Mouse (Mus musculus) forebrain, embryonic 15.5 days (tissue): ENCODE results near the gene Nfic. TPM values are rescaled to one million over a fixed set of nuclear protein-coding genes. Genes with fewer than 3 reads are reported as not detected.

Source experiments
- ATAC-seq: fragments of 200-750 bp; cut with Nextera tagmentation; replicated peaks from 2 replicates; pipeline ENCODE4 v1.8.0; 2017; ENCODE audit warnings: mild to moderate bottlenecking, moderate TSS enrichment, moderate library complexity
- H3K27ac ChIP-seq: fragments of 300-500 bp; sonication (generic); replicated peaks from 2 replicates; pipeline ENCODE4 v1.5.1; 2015; ENCODE audit warnings: mild to moderate bottlenecking, inconsistent platforms
- H3K27me3 ChIP-seq: fragments of 300-500 bp; sonication (generic); 2 replicates; pipeline ENCODE4 v1.6.1; 2015; ENCODE audit warnings: inconsistent platforms
- H3K36me3 ChIP-seq: fragments of 300-500 bp; sonication (generic); 2 replicates; pipeline ENCODE4 v1.6.1; 2015; ENCODE audit warnings: mild to moderate bottlenecking, inconsistent platforms
- H3K4me1 ChIP-seq: fragments of 300-500 bp; sonication (generic); 2 replicates; pipeline ENCODE4 v1.6.1; 2015; ENCODE audit warnings: inconsistent platforms
- H3K4me2 ChIP-seq: fragments of 300-500 bp; sonication (generic); replicated peaks from 2 replicates; pipeline ENCODE4 v1.6.1; 2015; ENCODE audit warnings: mild to moderate bottlenecking, inconsistent platforms
- H3K4me3 ChIP-seq: fragments of 300-500 bp; sonication (generic); 2 replicates; pipeline ENCODE4 v1.5.1; 2015; ENCODE audit warnings: mild to moderate bottlenecking, inconsistent platforms
- H3K9ac ChIP-seq: fragments of 300-500 bp; sonication (generic); replicated peaks from 2 replicates; pipeline ENCODE4 v1.6.1; 2015; ENCODE audit warnings: mild to moderate bottlenecking, inconsistent platforms
- H3K9me3 ChIP-seq: fragments of 300-500 bp; sonication (generic); 2 replicates; pipeline ENCODE4 v1.6.1; 2016; ENCODE audit warnings: inconsistent platforms
- WGBS: fragments of 180-500 bp; shearing (Covaris S2); methylation state at CpG from one replicate; pipeline ENCODE4 v1.1.7; 2015; ENCODE audit warnings: mixed read lengths; 5-methylcytosine and 5-hydroxymethylcytosine counted together
- microRNA-seq: library from miRNA; unstranded; fragments of <30 nt; microRNA quantifications from one replicate; pipeline ENCODE4, GENCODE M21; 2016
- polyA plus RNA-seq: library from polyadenylated mRNA; unstranded; fragments of >200 nt; fragmentation: Nextera tagmentation; extraction: Ambion mirVana; gene quantifications from 2 replicates; pipeline ENCODE4 v1.2.1, GENCODE M21; 2015

The Nfic gene
- polyA plus RNA-seq, 1 experiment from 2014 or later: 24.2 TPM

DNA sequence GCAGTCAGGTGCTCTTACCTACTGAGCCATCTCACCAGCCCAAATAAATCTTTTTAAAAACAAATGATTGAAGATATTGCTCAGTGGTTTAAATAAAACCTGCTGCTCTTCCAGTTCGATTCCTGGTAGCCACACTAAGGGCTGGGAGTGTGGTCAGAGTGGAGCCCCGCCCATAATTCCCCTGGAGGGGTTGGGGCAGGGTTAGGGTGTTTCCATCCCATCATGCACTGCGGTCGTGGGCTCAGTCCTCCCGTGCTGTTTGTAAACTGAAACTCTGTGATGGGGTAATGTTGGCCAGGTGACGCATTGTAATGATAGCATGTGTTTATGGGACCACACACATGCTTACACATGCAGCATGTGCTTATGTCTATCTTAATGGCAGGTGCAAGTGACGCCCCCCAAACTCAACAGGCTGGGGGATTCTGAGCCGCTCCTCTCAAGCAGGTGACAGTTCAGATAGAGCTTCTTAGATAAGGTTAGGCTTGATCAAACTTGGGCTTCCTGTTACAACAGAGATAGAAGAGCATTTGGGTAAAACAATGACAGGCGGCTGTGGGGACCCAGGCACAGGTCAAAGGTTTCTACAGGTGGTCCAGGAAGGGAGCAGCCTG lies 103.7 kb downstream of the Nfic start:
- Histone ChIP-seq H3K27me3 (no peaks in the 10 kb centered on the region), H3K27ac (no peak overlapping the region), H3K4me1 (peaks cover 18% of the 10 kb centered on the region), H3K9me3 (no peaks in the 10 kb centered on the region), H3K9ac (no peak overlapping the region), H3K4me2 (no peak overlapping the region), H3K4me3 (no peak overlapping the region), H3K36me3 (no peaks in the 10 kb centered on the region)
- ATAC-seq: no peak
- 32% methylated on average over 9 of the region's 9 CpGs for WGBS

DNA sequence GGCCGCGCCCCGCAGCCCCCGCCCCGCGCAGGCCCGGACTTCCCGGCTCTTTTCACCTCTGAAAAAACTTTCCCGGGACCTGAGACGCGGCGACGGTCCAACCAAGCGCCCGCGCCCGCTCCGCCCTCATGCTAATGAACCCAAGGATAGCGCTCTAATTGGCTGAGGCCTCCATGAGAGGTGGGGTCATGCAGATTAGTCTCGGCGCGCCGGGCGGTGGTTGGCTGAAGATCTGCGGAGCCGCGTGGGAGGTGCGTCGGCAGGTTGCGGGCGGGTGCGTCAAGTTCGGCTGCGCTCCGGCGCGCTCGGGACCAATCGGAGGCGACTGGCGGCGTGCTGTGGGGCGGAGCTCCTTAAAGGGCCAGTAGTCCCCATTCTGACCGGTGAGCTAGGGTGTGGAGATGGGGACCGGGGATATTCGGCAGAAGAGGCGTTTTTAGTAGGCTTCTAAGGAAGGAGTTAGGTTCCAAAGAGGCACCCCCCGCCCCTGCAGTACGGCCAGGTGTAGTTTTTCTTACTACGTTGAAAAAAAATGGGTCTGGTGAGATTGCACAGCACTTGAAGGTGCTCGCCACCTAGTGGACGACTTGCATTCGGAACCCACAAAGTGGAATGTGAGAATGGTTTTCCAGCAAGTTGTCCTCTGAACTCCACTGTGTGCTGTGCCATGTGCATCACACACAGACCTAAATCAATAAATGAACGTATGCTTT lies 104.9 kb downstream of the Nfic start, which contains the start of gene Hmg20b:
Gene Hmg20b, minus strand, starts transcription at position 130 of the 713 bp plus-strand sequence.
- WGBS: under 1% methylated on average over 54 of the region's 54 CpGs
- peak; percentile 97 for ATAC-seq
- Histone ChIP-seq H3K4me2 (peak within 1 kb of the TSS; percentile 85), H3K4me1 (peaks cover 21% of the 10 kb centered on the region), H3K9me3 (no peaks in the 10 kb centered on the region), H3K9ac (peak within 1 kb of the TSS; percentile 63), H3K27me3 (peaks cover 6% of the 10 kb centered on the region; the same call in 1 of the 2 replicates), H3K4me3 (peak within 1 kb of the TSS; percentile 74), H3K36me3 (no peaks in the 10 kb centered on the region), H3K27ac (peak within 1 kb of the TSS; percentile 69)

DNA sequence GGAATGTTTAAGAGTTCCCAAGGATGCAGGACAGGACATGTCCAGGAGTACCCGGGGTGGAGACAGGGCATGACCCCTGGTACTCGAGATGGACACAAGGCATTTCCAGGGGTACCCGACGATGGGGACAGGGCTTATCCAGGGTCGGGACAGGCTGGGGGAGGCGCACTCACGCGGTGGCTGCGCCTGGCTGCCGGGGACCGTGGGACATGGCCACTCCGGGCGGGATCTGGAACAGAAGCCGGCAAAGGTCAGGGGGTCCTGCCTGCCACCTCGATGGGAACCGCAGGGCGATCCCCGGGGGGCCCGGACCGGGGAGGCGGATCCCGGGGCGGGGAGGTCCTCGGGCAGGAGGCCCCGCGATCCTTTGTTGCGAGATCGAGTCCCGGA lies 105.5 kb downstream of the Nfic start:
- Histone ChIP-seq H3K27ac (no peak overlapping the region), H3K4me2 (peak overlapping the region; percentile 85), H3K4me3 (peak overlapping the region; percentile 74), H3K36me3 (no peaks in the 10 kb centered on the region), H3K9ac (peak overlapping the region; percentile 63), H3K27me3 (peaks cover 11% of the 10 kb centered on the region; the same call in 1 of the 2 replicates), H3K4me1 (peaks cover 21% of the 10 kb centered on the region), H3K9me3 (no peaks in the 10 kb centered on the region)
- ATAC-seq: peak; percentile 20
- 1% methylated on average over 27 of the region's 29 CpGs for WGBS

DNA sequence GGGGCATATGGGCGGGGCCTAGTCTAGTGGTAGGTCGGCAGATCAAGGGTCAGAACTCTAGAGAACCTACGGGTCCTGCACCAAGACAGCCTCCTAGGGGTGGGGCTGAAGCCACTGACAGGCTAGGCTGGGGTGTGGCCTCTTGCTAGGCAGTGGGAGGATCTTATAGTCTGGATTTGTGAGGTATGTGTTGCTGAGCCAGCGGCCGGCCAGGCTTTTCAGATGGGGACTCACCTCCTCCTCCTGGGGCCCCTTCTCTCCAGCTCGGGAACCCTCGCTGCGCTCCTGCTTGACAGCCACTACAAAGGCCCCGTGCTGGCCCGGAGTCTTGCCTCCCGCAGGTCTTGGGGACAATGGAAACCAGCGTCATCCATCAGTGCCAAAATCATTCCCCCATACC lies 106.3 kb downstream of the Nfic start:
- no peaks in the 10 kb centered on the region for H3K36me3 ChIP-seq
- no peak for ATAC-seq
- 7% methylated on average over 12 of the region's 12 CpGs for WGBS
- peaks cover 21% of the 10 kb centered on the region for H3K4me1 ChIP-seq
- no peak overlapping the region for H3K27ac ChIP-seq
- H3K9ac ChIP-seq: peak overlapping the region; percentile 63; the same call in 1 of the 2 replicates
- H3K9me3 ChIP-seq: no peaks in the 10 kb centered on the region
- H3K4me2 ChIP-seq: peak overlapping the region; percentile 85
- peak overlapping the region; percentile 74 for H3K4me3 ChIP-seq
- peaks cover 19% of the 10 kb centered on the region; the same call in 1 of the 2 replicates for H3K27me3 ChIP-seq

DNA sequence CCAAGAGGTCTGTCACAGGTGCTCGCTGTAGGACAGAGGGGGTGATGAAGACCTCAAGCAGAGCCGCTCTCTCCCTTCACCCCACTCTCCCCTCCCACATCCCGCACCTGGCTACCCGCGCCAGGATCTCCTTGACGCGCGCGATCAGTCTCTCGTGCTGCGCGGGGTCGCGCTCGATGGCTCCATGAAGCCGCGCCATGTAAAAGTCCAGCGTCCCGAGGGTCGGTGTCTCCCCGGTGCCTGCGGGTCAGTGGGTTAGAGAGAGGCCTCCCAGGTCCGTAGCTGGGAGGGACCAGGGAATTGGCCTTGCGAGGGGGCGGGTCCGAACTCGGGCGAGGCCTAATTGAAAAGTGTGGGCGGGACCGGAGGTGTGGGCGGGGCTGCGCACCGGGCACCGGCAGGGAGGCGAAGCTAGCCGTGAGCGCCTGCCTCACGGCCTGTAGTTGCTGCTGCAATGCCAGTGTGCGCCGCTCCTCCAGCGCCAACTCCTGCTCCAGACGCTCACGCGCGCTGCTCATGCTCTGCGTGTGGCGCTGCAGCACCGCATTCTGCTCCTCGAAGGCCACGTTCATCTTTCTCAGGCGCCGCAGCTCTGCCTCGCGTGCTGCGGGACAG lies 108.9 kb downstream of the Nfic start:
- peak overlapping the region; percentile 29; the same call in 1 of the 2 replicates for H3K9ac ChIP-seq
- no peaks in the 10 kb centered on the region for H3K9me3 ChIP-seq
- peak overlapping the region; percentile 33 for H3K4me3 ChIP-seq
- no peak for ATAC-seq
- H3K36me3 ChIP-seq: no peaks in the 10 kb centered on the region
- H3K27ac ChIP-seq: no peak overlapping the region
- WGBS: 5% methylated on average over 55 of the region's 55 CpGs
- H3K4me2 ChIP-seq: peak overlapping the region; percentile 49
- H3K27me3 ChIP-seq: peaks cover 44% of the 10 kb centered on the region
- peaks cover 29% of the 10 kb centered on the region for H3K4me1 ChIP-seq

Small RNA genes within 50 kb of the gene (microRNA-seq; reads per million reads assigned to microRNA genes)
- gene Gm25595 (not detected), gene Mir1191b (0.66 reads per million), gene Mir6913 (not detected)

Other genes starting within 250 kb of the Nfic start
- 72.6 and 75.3 TPM in 2 replicates for gene Atcay, start 224.8 kb downstream of the Nfic start, polyA plus RNA-seq
- 19.5 and 21.2 TPM in 2 replicates for gene Zfr2, start 222.5 kb downstream of the Nfic start, polyA plus RNA-seq
- 22.4 TPM in 2 replicates for gene Matk, start 202.7 kb downstream of the Nfic start, polyA plus RNA-seq
- gene Mrpl54, start 188.7 kb downstream of the Nfic start, polyA plus RNA-seq: 97.3 and 104 TPM in 2 replicates
- gene Apba3, start 188.7 kb downstream of the Nfic start, polyA plus RNA-seq: 33.5 and 37.5 TPM in 2 replicates
- gene Tjp3, start 164.1 kb downstream of the Nfic start, polyA plus RNA-seq: 8.5 and 9.0 TPM in 2 replicates
- 123 and 127 TPM in 2 replicates for gene Pip5k1c, start 162.7 kb downstream of the Nfic start, polyA plus RNA-seq
- 40.7 and 42.4 TPM in 2 replicates for gene Cactin, start 134.5 kb downstream of the Nfic start, polyA plus RNA-seq
- gene Tbxa2r, start 126.9 kb downstream of the Nfic start, polyA plus RNA-seq: 3.1 and 4.3 TPM in 2 replicates
- not detected in 2 replicates for gene Gipc3, start 112.4 kb downstream of the Nfic start, polyA plus RNA-seq
- gene Hmg20b, start 105.2 kb downstream of the Nfic start, polyA plus RNA-seq: 41.4 and 43.3 TPM in 2 replicates
- 11.2 and 11.9 TPM in 2 replicates for gene Mfsd12, start 98.1 kb downstream of the Nfic start, polyA plus RNA-seq
- gene 4930404N11Rik, start 89.8 kb downstream of the Nfic start, polyA plus RNA-seq: 0.73 and 1.3 TPM in 2 replicates
- gene Fzr1, start 77.1 kb downstream of the Nfic start, polyA plus RNA-seq: 133 and 135 TPM in 2 replicates
- gene Dohh, start 71.2 kb downstream of the Nfic start, polyA plus RNA-seq: 88.2 and 89.0 TPM in 2 replicates
- gene Gm48551, start 71.2 kb downstream of the Nfic start, polyA plus RNA-seq: 5.4 and 6.6 TPM in 2 replicates
- gene Gm48552, start 66.6 kb downstream of the Nfic start, polyA plus RNA-seq: 2.9 and 3.1 TPM in 2 replicates
- 1.2 and 1.8 TPM in 2 replicates for gene Smim24, start 62.6 kb downstream of the Nfic start, polyA plus RNA-seq
- 76.1 and 78.5 TPM in 2 replicates for gene Celf5, start 27.1 kb upstream of the Nfic start, polyA plus RNA-seq
- gene Ncln, start 40.8 kb upstream of the Nfic start, polyA plus RNA-seq: 60.3 and 65.0 TPM in 2 replicates
- gene S1pr4, start 44.5 kb upstream of the Nfic start, polyA plus RNA-seq: 0.69 and 0.73 TPM in 2 replicates
- 0.57 and 0.84 TPM in 2 replicates for gene Gna15, start 68.6 kb upstream of the Nfic start, polyA plus RNA-seq
- gene Gna11, start 89.6 kb upstream of the Nfic start, polyA plus RNA-seq: 99.8 and 103 TPM in 2 replicates
- gene Aes, start 103.9 kb upstream of the Nfic start, polyA plus RNA-seq: 665 and 705 TPM in 2 replicates
- gene Tle2, start 118.9 kb upstream of the Nfic start, polyA plus RNA-seq: 27.3 and 28.0 TPM in 2 replicates
- 3.0 and 4.2 TPM in 2 replicates for gene Tle6, start 145.4 kb upstream of the Nfic start, polyA plus RNA-seq
- 3.0 and 3.1 TPM in 2 replicates for gene BC025920, start 150.6 kb upstream of the Nfic start, polyA plus RNA-seq
- gene Sirt6, start 172.2 kb upstream of the Nfic start, polyA plus RNA-seq: 56.5 and 56.7 TPM in 2 replicates
- 11.5 and 12.6 TPM in 2 replicates for gene Ankrd24, start 172.9 kb upstream of the Nfic start, polyA plus RNA-seq
- gene Gm10778, start 193.4 kb upstream of the Nfic start, polyA plus RNA-seq: 6.3 and 6.9 TPM in 2 replicates
- 19.3 and 22.0 TPM in 2 replicates for gene Zfp433, start 249.2 kb upstream of the Nfic start, polyA plus RNA-seq